Mouse (Mus musculus) forebrain, postnatal 0 days (tissue): ENCODE results near the gene Zmiz2. TPM values are rescaled to one million over a fixed set of nuclear protein-coding genes. Genes with fewer than 3 reads are reported as not detected.

Experiments
- ATAC-seq: fragments of 200-750 bp; cut with Nextera tagmentation; 2 replicates; pipeline ENCODE4 v1.8.0; 2017; ENCODE audit warnings: mild to moderate bottlenecking, moderate library complexity
- DNase-seq: peaks from one replicate; pipeline ENCODE4 v3.0.0-alpha.2; 2015
- H3K27ac ChIP-seq: fragments of 300-500 bp; sonication (generic); 2 replicates; pipeline ENCODE4 v1.5.1; 2014; ENCODE audit warnings: low read depth, mild to moderate bottlenecking, antibody characterized with exemption, low read length, moderate library complexity, mixed read lengths
- H3K27me3 ChIP-seq: fragments of 300-500 bp; sonication (generic); 2 replicates; pipeline ENCODE4 v1.6.1; 2014; ENCODE audit warnings: mild to moderate bottlenecking, low read length, mixed read lengths; ENCODE audit not compliant: insufficient read depth
- H3K36me3 ChIP-seq: fragments of 300-500 bp; sonication (generic); 2 replicates; pipeline ENCODE4 v1.6.1; 2014; ENCODE audit warnings: mild to moderate bottlenecking, moderate library complexity; ENCODE audit not compliant: insufficient read depth
- H3K4me1 ChIP-seq: fragments of 300-500 bp; sonication (generic); 2 replicates; pipeline ENCODE4 v1.6.1; 2014; ENCODE audit warnings: antibody characterized with exemption; ENCODE audit not compliant: insufficient read depth
- H3K4me2 ChIP-seq: fragments of 300-500 bp; sonication (generic); 2 replicates; pipeline ENCODE4 v1.6.1; 2014; ENCODE audit warnings: low read depth, mild to moderate bottlenecking, moderate library complexity
- H3K4me3 ChIP-seq: fragments of 300-500 bp; sonication (generic); 2 replicates; pipeline ENCODE4 v1.5.1; 2014; ENCODE audit warnings: low read depth, low read length, mixed read lengths
- H3K9ac ChIP-seq: fragments of 300-500 bp; sonication (generic); 2 replicates; pipeline ENCODE4 v1.6.1; 2014; ENCODE audit warnings: mild to moderate bottlenecking
- H3K9me3 ChIP-seq: fragments of 300-500 bp; sonication (generic); 2 replicates; pipeline ENCODE4 v1.6.1; 2016; ENCODE audit warnings: low read length
- CTCF ChIP-seq: sonication (generic); IDR thresholded peaks from 2 replicates; pipeline ENCODE4 v1.5.1; 2016; ENCODE audit warnings: antibody characterized with exemption, control low read depth, low read depth
- WGBS: fragments of 180-500 bp; shearing (Covaris S2); extraction: QIAGEN DNeasy Blood & Tissue Kit; methylation state at CpG from one replicate; pipeline ENCODE4 v1.1.7; 2014; 5-methylcytosine and 5-hydroxymethylcytosine counted together
- polyA plus RNA-seq: library from polyadenylated mRNA; unstranded; fragments of >200 nt; fragmentation: Nextera tagmentation; extraction: Ambion mirVana; gene quantifications from 2 replicates; pipeline ENCODE4 v1.2.1, GENCODE M21; 2015
- total RNA-seq: library from RNA; depleted of rRNA; stranded (reverse); fragments of >200 nt; gene quantifications from 2 replicates; pipeline ENCODE4 v1.2.3, GENCODE M21; 2014

The Zmiz2 gene
- total and polyA plus RNA-seq, 2 experiments from 2014 or later = 43.8 to 129 TPM

DNA sequence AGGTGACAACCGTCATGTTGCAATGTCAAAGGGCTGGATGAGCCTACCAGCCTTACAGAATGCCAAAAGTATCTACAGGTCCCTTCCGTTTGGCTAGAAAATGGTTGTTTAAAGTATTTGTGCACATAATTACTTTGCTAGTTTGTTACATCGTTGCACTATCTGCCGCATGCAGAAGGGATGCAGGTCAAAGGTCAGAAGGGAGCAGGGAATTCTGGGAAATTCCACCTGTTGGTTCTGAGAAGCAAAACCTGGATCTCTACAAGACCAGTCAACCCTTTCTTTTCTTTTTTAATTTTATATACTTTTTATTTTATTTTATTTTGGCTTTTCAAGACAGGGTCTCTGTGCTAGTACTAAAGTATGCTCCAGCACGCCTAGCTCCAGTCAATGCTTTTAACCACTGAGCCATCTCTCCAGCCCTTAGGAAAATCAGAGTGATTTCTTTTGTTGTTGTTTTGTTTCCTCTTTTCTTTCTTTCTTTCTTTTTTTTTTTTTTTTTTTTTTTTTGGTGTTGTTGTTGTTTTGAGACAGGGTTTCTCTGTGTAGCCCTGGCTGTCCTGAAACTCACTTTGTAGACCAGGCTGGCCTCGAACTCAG is 648 bp upstream of the Zmiz2 start:
- no peak for TF ChIP-seq CTCF
- peak overlapping the region; percentile 98; the same call in 1 of the 2 replicates for H3K9ac ChIP-seq
- 0 out of 2 replicates have a peak overlapping the region, but pooled peaks have one; percentile 72 for H3K4me2 ChIP-seq
- ATAC-seq (no peak), DNase-seq (no peak)
- H3K4me3 ChIP-seq = peak overlapping the region; percentile 94; the same call in 1 of the 2 replicates
- WGBS = 91% methylated on average over 6 of the region's 6 CpGs
- H3K9me3 ChIP-seq = no peaks in the 10 kb centered on the region
- H3K4me1 ChIP-seq = peaks cover 15% of the 10 kb centered on the region; the same call in 1 of the 2 replicates
- peaks cover 9% of the 10 kb centered on the region; the same call in 1 of the 2 replicates for H3K36me3 ChIP-seq
- H3K27ac ChIP-seq = peak overlapping the region; percentile 94
- H3K27me3 ChIP-seq = no peaks in the 10 kb centered on the region

- Histone ChIP-seq H3K4me2 (peak overlapping the region; percentile 72), H3K9me3 (no peaks in the 10 kb centered on the region), H3K4me3 (peak overlapping the region; percentile 94), H3K36me3 (peaks cover 16% of the 10 kb centered on the region), H3K27ac (peak overlapping the region; percentile 94), H3K9ac (peak overlapping the region; percentile 98), H3K27me3 (no peaks in the 10 kb centered on the region), H3K4me1 (peaks cover 15% of the 10 kb centered on the region; the same call in 1 of the 2 replicates)
- peak; percentile 45 for DNase-seq
- 0% methylated on average over 24 of the region's 43 CpGs for WGBS
- ATAC-seq = peak; percentile 23; the same call in 1 of the 2 replicates
- TF ChIP-seq CTCF = no peak
These were observed 628 bp downstream of the Zmiz2 start for GRCm38 (mm10) chr11:6389483-6389921.

DNA sequence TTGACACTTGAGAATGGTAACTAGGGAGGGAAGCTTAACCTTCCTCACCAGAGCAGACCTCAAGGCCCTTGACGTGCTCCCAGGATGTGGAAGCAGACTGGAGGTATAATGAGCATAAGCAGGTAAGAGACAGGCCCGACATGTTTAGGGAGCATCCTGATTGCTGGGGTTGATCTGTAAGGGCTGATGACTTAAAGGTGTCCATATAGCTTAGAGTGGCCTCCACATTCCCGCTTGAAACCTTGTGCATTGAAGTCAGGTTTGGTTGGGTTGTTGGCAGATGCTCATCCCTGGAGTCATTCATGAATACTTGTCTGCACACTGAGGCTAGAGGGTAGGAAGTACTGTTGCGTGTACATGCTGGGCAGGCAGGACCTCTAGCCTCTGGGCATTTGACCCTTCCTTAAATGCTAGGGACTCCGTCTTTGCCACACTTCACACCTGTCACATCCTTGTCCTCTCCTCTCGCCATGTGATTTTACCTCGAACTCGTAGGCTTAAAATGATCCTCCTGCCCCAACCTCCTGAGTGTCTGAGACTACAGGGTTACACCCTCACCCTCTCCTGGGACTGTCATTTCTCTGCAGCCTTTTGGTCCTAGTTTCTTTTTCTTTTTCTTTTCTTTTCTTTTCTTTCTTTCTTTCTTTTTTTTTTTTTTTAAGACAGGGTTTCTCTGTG is 1.6 kb downstream of the Zmiz2 start:
- ATAC-seq (no peak), DNase-seq (no peak)
- peaks cover 15% of the 10 kb centered on the region; the same call in 1 of the 2 replicates for H3K4me1 ChIP-seq
- no peaks in the 10 kb centered on the region for H3K27me3 ChIP-seq
- peak overlapping the region; percentile 98 for H3K9ac ChIP-seq
- peaks cover 26% of the 10 kb centered on the region for H3K36me3 ChIP-seq
- no peak for TF ChIP-seq CTCF
- H3K4me2 ChIP-seq = peak overlapping the region; percentile 72
- H3K27ac ChIP-seq = no peak overlapping the region
- peak overlapping the region; percentile 94 for H3K4me3 ChIP-seq
- WGBS = 81% methylated on average over 8 of the region's 8 CpGs
- H3K9me3 ChIP-seq = no peaks in the 10 kb centered on the region

GRCm38 (mm10) chr11:6391516-6392276 is 2.8 kb downstream of the Zmiz2 start:
- Histone ChIP-seq H3K27ac (no peak overlapping the region), H3K9me3 (no peaks in the 10 kb centered on the region), H3K4me1 (peaks cover 15% of the 10 kb centered on the region; the same call in 1 of the 2 replicates), H3K4me2 (peak overlapping the region; percentile 10; the same call in 1 of the 2 replicates), H3K36me3 (peaks cover 38% of the 10 kb centered on the region), H3K27me3 (no peaks in the 10 kb centered on the region), H3K4me3 (no peak overlapping the region), H3K9ac (no peak overlapping the region)
- ATAC-seq = no peak
- whole genome bisulfite sequencing = 92% methylated on average over 8 of the region's 8 CpGs
- no peak for TF ChIP-seq CTCF
- DNase-seq = no peak

GRCm38 (mm10) chr11:6392857-6393256 is 4.0 kb downstream of the Zmiz2 start:
- no peaks in the 10 kb centered on the region for H3K9me3 ChIP-seq
- H3K9ac ChIP-seq = no peak overlapping the region
- no peak for DNase-seq
- H3K27ac ChIP-seq = no peak overlapping the region
- H3K4me1 ChIP-seq = peaks cover 15% of the 10 kb centered on the region; the same call in 1 of the 2 replicates
- no peaks in the 10 kb centered on the region for H3K27me3 ChIP-seq
- ATAC-seq = no peak
- peaks cover 50% of the 10 kb centered on the region for H3K36me3 ChIP-seq
- TF ChIP-seq CTCF = no peak
- no peak overlapping the region for H3K4me3 ChIP-seq
- WGBS = 87% methylated on average over 6 of the region's 6 CpGs
- no peak overlapping the region for H3K4me2 ChIP-seq

- DNase-seq = no peak
- Histone ChIP-seq H3K4me2 (no peak overlapping the region), H3K36me3 (peaks cover 60% of the 10 kb centered on the region), H3K4me1 (peaks cover 15% of the 10 kb centered on the region; the same call in 1 of the 2 replicates), H3K9me3 (no peaks in the 10 kb centered on the region), H3K9ac (no peak overlapping the region), H3K4me3 (no peak overlapping the region), H3K27ac (no peak overlapping the region), H3K27me3 (no peaks in the 10 kb centered on the region)
- WGBS = 52% methylated on average over 1 of the region's 1 CpGs
- no peak for TF ChIP-seq CTCF
- ATAC-seq = no peak
These were observed 5.0 kb downstream of the Zmiz2 start for GRCm38 (mm10) chr11:6393866-6394265.
